Mouse (Mus musculus) urinary bladder, adult 2 months (tissue): Measurements from ENCODE around the gene Saxo2. TPM values are rescaled to one million over a fixed set of nuclear protein-coding genes. Genes with fewer than 3 reads are reported as not detected.

Experiments used
- DNase-seq: peaks from one replicate; pipeline ENCODE4 v3.0.0; 2022; ENCODE audit warnings: low spot score
- polyA plus RNA-seq: library from polyadenylated mRNA; depleted of rRNA; stranded (reverse); fragments of >200 nt; gene quantifications from 2 replicates; pipeline ENCODE4 v1.2.3, GENCODE M21; 2012; rRNA removed

Saxo2 gene
- 4.7 and 5.8 TPM in 2 replicates for polyA plus RNA-seq

GRCm38 (mm10) chr7:82648353-82649080, at the start of gene Saxo2, which contains the start of gene Efl1:
TSS of gene Saxo2 (minus strand) at chr7:82648528.
TSS of gene Efl1 (plus strand) at chr7:82648614.
- DNase-seq, result peak; percentile 81

DNA sequence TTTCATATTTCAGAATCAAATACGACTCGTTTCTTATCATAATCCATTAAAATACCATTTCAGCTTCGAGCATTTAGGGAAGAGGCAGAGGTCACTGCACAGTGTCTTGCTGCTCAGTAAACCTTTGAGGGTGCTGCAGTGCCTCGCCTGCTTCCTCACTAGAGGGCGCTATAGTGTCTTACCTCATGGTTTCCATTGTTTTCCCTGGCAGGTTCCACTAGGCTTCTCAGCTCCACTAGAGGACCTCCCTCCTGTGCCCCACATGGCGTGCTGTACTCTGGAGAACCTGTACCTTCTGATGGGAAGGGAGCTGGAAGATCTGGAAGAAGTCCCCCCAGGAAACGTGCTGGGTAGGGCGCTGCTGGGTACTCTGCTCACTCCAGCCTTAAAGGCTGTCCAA, 49.3 kb upstream of the Saxo2 start:
- DNase-seq, result no peak

DNA sequence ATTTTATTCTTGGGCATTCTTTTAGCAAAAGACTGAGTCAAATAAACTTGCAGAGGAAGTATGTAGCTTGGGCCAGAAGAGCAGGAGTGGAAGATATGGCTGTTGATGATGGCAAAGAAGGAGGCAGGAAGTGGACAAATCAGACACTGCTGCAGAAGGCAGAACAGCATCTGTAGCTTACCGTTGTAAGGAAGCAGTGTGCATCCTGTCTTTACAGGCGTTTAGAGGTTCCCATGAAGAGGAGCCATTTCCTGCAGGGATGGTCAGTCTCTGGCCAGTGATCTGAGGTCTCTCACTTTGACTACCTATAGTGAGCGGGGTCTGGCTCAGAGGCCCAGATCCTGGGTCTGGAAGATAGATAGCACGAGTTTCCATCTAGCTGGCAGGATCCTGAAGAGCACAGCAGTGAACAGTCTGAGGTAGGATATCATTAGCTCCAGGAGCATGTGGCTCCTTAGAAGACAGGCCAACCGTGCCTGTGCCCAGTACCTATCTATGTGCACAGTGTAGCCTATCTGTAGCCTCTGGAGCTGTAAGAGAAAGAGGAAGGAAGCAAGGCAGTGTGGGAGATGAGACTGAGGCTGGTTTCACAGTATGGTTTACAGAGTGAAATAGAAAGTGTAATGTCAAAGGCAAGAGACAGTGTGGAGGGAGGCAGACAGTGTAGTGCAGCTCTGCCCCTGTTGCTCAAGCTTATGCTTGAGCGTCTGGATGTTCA, 42.9 kb upstream of the Saxo2 start:
- no peak for DNase-seq

DNA sequence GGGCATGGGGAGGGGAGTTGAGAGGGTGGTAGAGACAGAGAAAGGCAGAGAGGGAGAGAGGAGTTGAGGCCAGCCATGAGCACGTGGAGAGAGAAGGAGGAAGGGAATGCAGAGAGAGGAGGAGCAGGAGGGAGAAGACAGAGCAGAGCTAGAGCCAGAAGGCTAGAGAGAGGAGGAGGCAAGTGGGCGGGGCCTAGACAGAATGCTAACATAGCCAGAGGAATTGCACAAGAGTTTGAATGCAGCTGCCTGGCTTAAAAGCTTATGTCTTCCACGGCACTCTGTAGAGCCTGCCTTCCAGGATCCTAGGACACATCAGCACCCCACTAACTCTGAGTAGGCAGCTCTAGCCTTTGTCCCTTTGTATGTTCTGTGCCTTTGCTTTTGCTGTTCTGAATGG, 40.4 kb upstream of the Saxo2 start:
- DNase-seq, result no peak

DNA sequence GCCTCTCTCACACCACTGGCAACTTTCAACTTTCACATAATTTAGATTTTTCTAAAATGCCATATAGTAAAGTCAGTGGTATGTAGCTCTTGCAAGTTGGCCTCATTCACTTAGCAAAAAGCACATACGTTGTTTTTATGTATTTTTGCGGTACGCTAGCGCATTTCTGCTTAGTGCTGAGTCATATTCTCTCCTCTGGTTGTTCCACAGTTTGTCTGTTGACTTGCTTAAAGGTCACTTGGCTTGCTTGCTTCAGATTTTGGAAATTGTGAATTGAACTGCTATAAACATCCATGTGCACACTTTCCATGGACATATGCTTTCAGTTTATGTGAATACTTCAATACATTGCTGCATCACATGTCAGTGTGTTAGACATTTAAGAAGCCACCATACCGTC, 31.6 kb upstream of the Saxo2 start:
- DNase-seq, result no peak

DNA sequence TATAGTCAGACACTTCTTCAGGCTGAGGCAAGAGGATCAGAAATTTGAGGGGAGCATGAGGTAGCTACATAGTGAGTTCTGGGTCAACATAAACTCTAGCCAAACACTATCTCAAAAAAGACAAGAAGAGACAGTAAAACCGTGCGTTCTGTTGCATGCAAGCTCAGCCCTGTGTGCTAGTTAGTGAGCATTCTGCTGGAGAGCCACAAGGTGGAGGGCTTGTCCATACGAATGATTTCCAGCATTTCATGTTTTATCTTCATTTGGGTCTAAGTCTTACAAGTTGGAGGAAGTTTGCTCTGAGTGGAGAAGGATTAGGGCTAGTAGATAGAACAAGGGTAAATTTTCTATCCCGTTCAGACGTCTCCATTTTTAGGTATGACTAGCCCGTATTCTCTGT, 28.5 kb upstream of the Saxo2 start:
- no peak for DNase-seq

- DNase-seq, result no peak
These were observed 27.7 kb upstream of the Saxo2 start for GRCm38 (mm10) chr7:82676001-82676400.

DNA sequence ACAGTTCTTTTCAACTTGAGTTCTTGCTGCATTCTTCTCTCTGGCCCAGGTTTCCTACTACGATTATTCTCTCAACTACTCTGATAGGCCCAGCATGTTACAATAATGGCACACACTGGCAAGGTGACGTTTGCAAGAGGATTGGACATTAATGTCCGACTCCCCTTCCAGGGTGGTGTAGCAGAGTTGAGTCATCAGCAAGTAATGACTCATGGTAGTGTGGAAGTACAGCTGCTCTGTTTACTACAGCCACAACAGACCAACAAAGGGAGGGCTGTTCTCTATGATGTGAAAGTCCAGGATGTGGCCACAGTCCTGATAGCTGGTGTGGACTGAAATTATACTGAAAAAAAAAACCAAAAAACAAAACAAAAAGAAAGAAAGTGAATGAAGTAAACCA, 16.3 kb upstream of the Saxo2 start:
- DNase-seq, result no peak

DNA sequence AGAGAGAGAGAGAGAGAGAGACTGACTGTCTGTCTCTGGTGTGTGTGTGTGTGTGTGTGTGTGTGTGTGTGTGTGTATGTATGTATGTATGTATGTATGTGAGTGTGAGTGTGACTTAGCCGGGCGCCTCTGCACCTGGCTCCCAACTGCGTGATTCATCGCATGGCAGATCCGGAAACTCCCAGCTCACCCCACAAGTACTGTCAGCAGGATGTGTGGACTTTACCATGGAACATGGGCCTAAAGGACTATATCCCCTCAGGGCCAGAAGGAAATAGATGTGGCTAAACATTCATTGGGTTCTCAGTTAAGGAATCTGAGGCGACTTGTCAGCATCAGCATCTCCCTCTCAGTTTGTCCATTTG, 735 bp upstream of the Saxo2 start:
- DNase-seq, result no peak

- DNase-seq, result no peak
These were observed 419 bp downstream of the Saxo2 start for GRCm38 (mm10) chr7:82647909-82648308.

- DNase-seq, result no peak
These were observed 1.1 kb downstream of the Saxo2 start for GRCm38 (mm10) chr7:82647183-82647582.

DNA sequence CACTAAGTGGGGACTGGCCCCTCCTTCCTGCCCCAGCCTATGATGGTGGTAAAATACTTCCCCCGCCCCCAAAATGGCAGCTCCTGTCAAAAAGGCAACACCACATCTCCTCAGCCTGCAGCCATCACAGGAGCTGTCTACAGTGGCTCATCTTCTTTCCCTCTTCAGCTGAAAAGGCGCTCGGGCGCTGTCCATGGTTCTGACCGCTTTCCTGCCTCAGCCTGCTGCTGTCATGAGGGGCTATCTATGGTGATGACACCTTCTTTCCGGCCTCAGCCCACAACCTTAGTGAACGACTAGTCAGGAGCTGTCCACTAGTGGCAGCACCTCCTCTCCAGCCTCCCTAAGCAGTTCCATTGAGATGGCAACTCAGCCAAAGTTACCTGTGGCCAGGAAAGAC, 23.0 kb downstream of the Saxo2 start:
- no peak for DNase-seq

DNA sequence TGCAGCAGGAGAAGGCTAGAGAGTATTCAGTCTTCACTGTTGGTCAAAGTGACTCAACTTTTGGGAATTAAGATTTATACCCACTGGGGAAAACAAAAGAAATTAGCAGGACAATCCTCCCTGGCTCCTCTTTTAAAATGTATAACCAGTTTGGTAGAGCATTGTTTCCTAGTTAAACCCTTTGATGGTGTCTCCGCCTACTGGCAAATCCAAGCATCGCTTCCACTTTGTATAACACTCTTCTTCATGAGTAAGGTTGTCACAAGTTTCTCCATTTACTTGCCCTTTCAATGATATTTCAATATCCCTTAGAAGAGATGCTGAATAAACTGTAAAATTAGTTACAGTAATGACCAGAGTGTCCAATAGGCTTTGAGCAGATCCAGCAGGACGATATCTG, 38.7 kb downstream of the Saxo2 start:
- no peak for DNase-seq

GRCm38 (mm10) chr7:82605425-82605824, 42.9 kb downstream of the Saxo2 start:
- DNase-seq, result no peak

- DNase-seq, result no peak
These were observed 46.3 kb downstream of the Saxo2 start for GRCm38 (mm10) chr7:82602008-82602407.

DNA sequence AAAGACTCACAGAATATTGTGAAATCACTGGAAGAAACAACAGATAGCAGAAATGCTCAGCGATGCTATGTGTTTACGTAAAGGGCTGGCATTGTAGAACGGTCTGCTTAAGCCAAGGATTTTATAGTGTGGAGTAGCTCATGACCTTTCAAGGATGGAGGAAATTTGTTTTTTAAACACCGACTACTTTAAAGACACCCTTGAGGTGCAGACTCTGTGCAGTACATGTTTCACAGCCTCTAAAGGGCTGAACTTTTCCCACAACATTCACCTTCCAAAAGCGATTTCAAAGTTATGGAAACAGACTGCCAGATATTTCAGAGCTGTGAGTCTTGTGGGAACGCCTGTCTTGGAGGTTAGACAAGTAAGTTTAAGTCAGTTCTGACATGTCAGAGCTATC, 57.4 kb downstream of the Saxo2 start:
- no peak for DNase-seq

Other genes starting within 250 kb of the Saxo2 start
- gene Efl1, start 86 bp upstream of the Saxo2 start, polyA plus RNA-seq, result 7.5 and 8.7 TPM in 2 replicates
- gene Mex3b, start 218.8 kb upstream of the Saxo2 start, polyA plus RNA-seq, result 1.8 and 1.9 TPM in 2 replicates